Mouse (Mus musculus): Measurements from ENCODE around the gene Iqcd. TPM values are rescaled to one million over a fixed set of nuclear protein-coding genes. Genes with fewer than 3 reads are reported as not detected.

Iqcd gene
- polyA plus RNA-seq, 1 experiment, result 0.33 TPM

GRCm38 (mm10) chr5:120558762-120559161 lies 30.1 kb upstream of the Iqcd start:
- H3K79me3 ChIP-seq (ENCODE audit: low read depth), result peaks cover 44% of the 10 kb centered on the region
- no peak for TF ChIP-seq MAX (IDR thresholded peaks at IDR 0.05)
- peak; percentile 26 for TF ChIP-seq CEBPB (IDR thresholded peaks at IDR 0.05; ENCODE audit: low read depth)
- H3K4me3 ChIP-seq (ENCODE audit: insufficient read depth, poor library complexity, severe bottlenecking), result peak overlapping the region; percentile 53
- H3K79me2 ChIP-seq (ENCODE audit: control insufficient read depth, insufficient read depth), result peaks cover 57% of the 10 kb centered on the region
- no peaks in the 10 kb centered on the region for H3K27me3 ChIP-seq (ENCODE audit: control insufficient read depth, insufficient read depth, insufficient read length)
- peaks cover 47% of the 10 kb centered on the region for H3K36me3 ChIP-seq (ENCODE audit: control insufficient read depth, insufficient read depth)
- H3ac ChIP-seq (ENCODE audit: control insufficient read depth, insufficient read length, low read depth), result peak overlapping the region; percentile 77

DNA sequence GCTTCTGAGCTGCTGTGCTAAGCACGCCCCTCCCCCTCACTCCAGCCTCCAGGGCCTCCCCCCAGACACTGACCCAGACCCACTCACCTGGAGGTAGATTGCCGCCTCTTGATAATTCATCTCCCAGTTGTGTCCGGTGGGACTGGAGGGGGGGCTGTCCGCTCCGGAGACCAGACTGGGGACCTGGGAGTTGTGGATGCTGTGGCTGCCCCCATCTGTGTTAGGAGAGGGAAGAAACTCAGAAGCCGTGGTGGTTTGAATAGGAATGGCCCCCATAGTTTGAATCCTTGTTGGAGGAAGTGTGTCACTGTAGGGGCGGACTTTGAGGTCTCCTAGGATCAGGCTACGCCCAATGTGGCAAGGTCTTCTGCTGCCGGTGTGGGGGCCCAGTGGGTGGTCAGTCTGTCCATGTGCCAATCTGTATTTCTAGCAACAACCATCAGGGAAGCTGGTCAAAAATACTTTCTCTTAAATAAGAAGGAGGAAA lies 28.6 kb upstream of the Iqcd start:
- H3K27me3 ChIP-seq (ENCODE audit: control insufficient read depth, insufficient read depth, insufficient read length), result no peaks in the 10 kb centered on the region
- no peak for TF ChIP-seq CTCF (IDR thresholded peaks at IDR 0.05; ENCODE audit: control insufficient read depth, insufficient read depth, insufficient read length)
- TF ChIP-seq MAX (IDR thresholded peaks at IDR 0.05), result peak; percentile 60
- H3K4me3 ChIP-seq (ENCODE audit: insufficient read depth, poor library complexity, severe bottlenecking), result peak overlapping the region; percentile 53
- peaks cover 35% of the 10 kb centered on the region for H3K36me3 ChIP-seq (ENCODE audit: control insufficient read depth, insufficient read depth)
- peaks cover 49% of the 10 kb centered on the region for H3K79me3 ChIP-seq (ENCODE audit: low read depth)
- peaks cover 66% of the 10 kb centered on the region for H3K79me2 ChIP-seq (ENCODE audit: control insufficient read depth, insufficient read depth)
- H3ac ChIP-seq (ENCODE audit: control insufficient read depth, insufficient read length, low read depth), result peak overlapping the region; percentile 88

DNA sequence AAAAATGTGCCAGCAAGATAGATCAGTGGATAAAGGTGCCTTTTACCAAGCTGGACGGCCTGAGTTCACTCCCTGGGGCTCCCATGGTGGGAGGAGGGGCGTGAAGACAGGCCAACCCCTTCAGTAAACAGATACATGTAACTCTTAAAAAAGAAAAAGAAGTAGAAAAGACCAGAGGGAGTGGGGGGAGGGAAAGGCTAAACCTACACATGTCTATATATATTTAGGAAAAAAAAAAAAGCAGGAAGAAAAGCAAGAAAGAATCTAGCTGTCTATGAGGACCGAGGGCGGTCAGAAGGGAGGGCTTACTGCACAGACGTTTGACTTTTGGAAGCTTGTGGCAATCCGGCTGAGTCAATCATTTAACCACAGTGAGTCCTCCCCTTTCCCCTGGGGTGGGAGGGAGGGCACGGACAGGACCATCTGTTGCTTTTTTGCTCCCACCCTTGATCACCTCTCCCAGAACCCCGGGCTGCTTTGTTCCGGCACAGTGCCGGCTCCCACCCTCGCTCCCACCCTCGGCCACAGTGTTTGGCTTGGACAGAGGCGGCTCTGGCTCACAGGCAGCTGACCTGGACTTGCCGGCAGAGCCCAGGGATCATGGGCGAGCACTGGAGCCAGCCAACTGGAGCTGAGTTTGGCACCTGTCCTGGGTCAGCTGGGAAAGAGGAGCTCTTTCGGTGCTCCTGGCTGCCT lies 28.1 kb upstream of the Iqcd start:
- H3K79me3 ChIP-seq (ENCODE audit: low read depth), result peaks cover 52% of the 10 kb centered on the region
- H3ac ChIP-seq (ENCODE audit: control insufficient read depth, insufficient read length, low read depth), result peak overlapping the region; percentile 46
- peak overlapping the region; percentile 53 for H3K4me3 ChIP-seq (ENCODE audit: insufficient read depth, poor library complexity, severe bottlenecking)

GRCm38 (mm10) chr5:120562956-120563913 lies 25.6 kb upstream of the Iqcd start:
- H3K36me3 ChIP-seq (ENCODE audit: control insufficient read depth, insufficient read depth), result peaks cover 6% of the 10 kb centered on the region
- no peak overlapping the region for H3K4me3 ChIP-seq (ENCODE audit: insufficient read depth, poor library complexity, severe bottlenecking)
- peak overlapping the region; percentile 67 for H3ac ChIP-seq (ENCODE audit: control insufficient read depth, insufficient read length, low read depth)
- H3K79me2 ChIP-seq (ENCODE audit: control insufficient read depth, insufficient read depth), result peaks cover 72% of the 10 kb centered on the region
- TF ChIP-seq CEBPB (IDR thresholded peaks at IDR 0.05; ENCODE audit: low read depth) (no peak), USF1 (IDR thresholded peaks at IDR 0.05; ENCODE audit: low read depth) (peak; percentile 54), MYOD1 (IDR thresholded peaks at IDR 0.05; ENCODE audit: control insufficient read depth, insufficient read length, low read depth) (peak; percentile 93), MAX (IDR thresholded peaks at IDR 0.05) (no peak)
- H3K27me3 ChIP-seq (ENCODE audit: control insufficient read depth, insufficient read depth, insufficient read length), result no peaks in the 10 kb centered on the region
- H3K79me3 ChIP-seq (ENCODE audit: low read depth), result peaks cover 40% of the 10 kb centered on the region

More for the DNA sequence above, 28.1 kb upstream of the Iqcd start:
- H3K79me2 ChIP-seq (ENCODE audit: control insufficient read depth, insufficient read depth), result peaks cover 72% of the 10 kb centered on the region
- TF ChIP-seq CTCF (IDR thresholded peaks at IDR 0.05; ENCODE audit: control insufficient read depth, insufficient read depth, insufficient read length) (no peak), USF1 (IDR thresholded peaks at IDR 0.05; ENCODE audit: low read depth) (no peak), MYOD1 (IDR thresholded peaks at IDR 0.05; ENCODE audit: control insufficient read depth, insufficient read length, low read depth) (peak; percentile 52)
- no peaks in the 10 kb centered on the region for H3K27me3 ChIP-seq (ENCODE audit: control insufficient read depth, insufficient read depth, insufficient read length)
- H3K36me3 ChIP-seq (ENCODE audit: control insufficient read depth, insufficient read depth), result peaks cover 29% of the 10 kb centered on the region

DNA sequence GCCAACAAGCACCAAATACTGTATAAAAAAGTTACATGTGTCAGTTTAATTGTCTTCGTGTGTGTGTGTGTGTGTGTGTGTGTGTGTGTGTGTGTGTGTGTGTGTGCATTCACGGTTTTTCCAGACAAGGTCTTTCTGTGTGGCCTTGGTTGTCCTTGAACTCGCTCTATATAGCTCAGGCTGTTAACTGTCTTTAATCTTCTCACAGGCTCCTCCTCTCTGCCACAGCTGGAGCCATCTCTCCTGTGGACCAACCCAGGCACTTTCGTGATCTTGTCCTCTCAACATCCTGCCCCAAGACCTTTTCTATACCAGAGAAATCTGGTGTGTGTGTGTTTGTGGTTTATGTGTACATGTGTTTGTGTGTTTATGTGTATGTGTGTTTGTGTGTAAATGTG lies 24.9 kb upstream of the Iqcd start:
- no peak overlapping the region for H3K4me3 ChIP-seq (ENCODE audit: insufficient read depth, poor library complexity, severe bottlenecking)
- H3ac ChIP-seq (ENCODE audit: control insufficient read depth, insufficient read length, low read depth), result no peak overlapping the region
- TF ChIP-seq FOSL1 (IDR thresholded peaks at IDR 0.05; ENCODE audit: insufficient read depth, low read length, poor library complexity, severe bottlenecking), result no peak
- no peak for TF ChIP-seq MYOD1 (IDR thresholded peaks at IDR 0.05; ENCODE audit: control insufficient read depth, insufficient read length, low read depth)
- TF ChIP-seq CEBPB (IDR thresholded peaks at IDR 0.05; ENCODE audit: low read depth), result no peak
- TF ChIP-seq MYOG (IDR thresholded peaks at IDR 0.05; ENCODE audit: control insufficient read depth, extremely low read depth, insufficient read length), result no peak
- TF ChIP-seq CTCF (IDR thresholded peaks at IDR 0.05; ENCODE audit: control insufficient read depth, insufficient read depth, insufficient read length), result no peak
- no peak for TF ChIP-seq MAX (IDR thresholded peaks at IDR 0.05)
- no peak for TF ChIP-seq USF1 (IDR thresholded peaks at IDR 0.05; ENCODE audit: low read depth)
- peaks cover 36% of the 10 kb centered on the region for H3K79me3 ChIP-seq (ENCODE audit: low read depth)
- no peaks in the 10 kb centered on the region for H3K27me3 ChIP-seq (ENCODE audit: control insufficient read depth, insufficient read depth, insufficient read length)
- no peaks in the 10 kb centered on the region for H3K36me3 ChIP-seq (ENCODE audit: control insufficient read depth, insufficient read depth)
- H3K79me2 ChIP-seq (ENCODE audit: control insufficient read depth, insufficient read depth), result peaks cover 72% of the 10 kb centered on the region
